Mouse (Mus musculus): Measurements from ENCODE around the gene Zfp108.

The Zfp108 gene

DNA sequence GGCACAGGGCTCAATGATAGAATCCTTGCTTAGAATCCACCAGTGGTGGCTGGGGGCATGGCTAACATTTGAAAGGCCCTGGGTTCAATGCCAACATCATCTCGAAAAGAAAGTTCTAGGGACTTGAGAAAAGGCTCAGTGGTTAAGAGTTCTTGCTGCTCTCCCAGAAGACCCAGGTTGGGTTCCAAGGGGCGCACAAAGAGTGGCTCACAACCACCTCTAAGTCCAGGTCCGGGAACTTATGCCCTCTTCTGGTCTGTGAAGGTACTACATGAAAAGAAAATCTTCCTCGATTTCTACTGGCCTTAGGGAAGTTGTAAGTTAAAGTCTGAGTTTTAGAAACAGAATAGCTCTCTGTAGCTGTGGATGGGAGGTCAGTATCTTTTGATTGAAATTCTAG is 31.5 kb downstream of the Zfp108 start:
- no peak for DNase-seq (ENCODE audit: low spot score)

DNA sequence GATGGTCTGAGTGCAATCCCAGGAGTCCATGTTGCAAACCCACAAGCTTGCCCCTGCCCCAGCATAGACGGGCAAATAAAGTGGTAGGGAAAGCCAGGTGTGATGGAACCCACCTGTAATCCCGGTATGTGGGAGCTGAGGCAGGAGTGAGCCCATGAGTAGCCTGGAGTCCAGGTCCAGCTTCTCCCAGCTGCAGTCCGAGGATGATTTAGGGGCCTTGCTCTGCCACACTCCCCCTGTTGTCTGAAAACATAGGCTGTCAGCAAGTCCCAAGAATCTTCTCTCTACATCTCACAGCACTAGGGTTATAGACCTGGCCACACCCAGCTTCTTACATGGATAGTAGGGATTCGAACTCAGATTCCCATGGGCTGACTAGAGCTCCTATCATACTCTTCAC is 32.3 kb downstream of the Zfp108 start:
- no peak for DNase-seq (ENCODE audit: low spot score)

DNA sequence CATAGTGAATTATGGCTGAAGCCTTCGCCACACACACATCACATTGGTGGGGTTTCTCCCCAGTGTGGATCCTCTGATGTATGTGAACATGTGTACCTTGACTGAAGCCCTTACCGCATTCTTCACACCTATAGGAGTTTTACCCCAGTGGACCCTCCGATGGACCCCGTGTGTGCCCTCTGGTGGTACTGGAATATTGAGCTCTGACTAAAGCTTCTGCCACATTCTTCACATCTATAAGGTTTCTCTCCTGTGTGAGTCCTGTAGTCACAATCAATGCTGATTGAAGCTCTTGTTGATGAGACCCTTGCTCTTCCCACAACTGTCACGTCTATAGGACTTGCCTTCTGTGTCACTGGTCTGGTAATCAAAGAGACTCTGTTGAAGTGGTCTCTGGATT is 33.1 kb downstream of the Zfp108 start:
- DNase-seq (ENCODE audit: low spot score): no peak

DNA sequence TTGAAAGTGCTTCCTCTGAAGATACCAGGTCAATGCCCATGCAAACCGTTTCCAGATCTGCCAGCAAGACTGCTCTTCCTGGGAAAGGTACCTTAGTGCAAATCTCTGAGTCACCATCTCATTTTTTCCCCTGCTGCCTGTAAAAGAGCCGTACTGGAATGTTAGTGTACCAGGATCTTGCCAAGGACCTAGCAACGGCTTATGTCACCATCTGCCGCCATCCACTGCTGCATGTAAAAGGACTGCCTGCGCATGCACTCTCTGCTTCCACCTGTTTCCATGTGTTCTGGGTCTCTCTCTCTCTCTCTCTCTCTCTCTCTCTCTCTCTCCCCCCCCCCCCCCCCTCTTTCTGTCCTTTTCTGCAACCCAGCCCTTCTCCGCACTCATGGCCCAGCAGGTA is 33.9 kb downstream of the Zfp108 start:
- no peak for DNase-seq (ENCODE audit: low spot score)

DNA sequence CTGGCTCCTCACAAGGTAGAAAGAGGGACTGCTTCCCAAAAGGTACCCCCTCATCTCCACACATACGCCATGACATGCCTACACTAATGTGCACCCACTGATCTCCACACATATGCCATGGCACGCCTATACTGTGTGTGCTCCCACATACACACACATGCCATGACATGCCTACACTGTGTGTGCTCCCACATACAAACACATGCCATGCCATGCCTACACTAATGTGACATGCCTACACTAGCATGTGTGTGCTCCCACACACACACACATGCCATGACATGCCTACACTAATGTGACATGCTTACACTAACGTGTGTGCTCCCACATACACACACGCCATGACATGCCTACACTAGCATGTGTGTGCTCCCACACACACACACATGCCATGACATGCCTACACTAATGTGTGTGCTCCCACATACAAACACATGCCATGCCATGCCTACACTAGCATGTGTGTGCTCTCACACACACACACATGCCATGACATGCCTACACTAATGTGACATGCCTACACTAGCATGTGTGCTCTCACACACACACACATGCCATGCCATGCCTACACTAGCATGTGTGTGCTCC is 35.6 kb downstream of the Zfp108 start:
- no peak for DNase-seq (ENCODE audit: low spot score)

DNA sequence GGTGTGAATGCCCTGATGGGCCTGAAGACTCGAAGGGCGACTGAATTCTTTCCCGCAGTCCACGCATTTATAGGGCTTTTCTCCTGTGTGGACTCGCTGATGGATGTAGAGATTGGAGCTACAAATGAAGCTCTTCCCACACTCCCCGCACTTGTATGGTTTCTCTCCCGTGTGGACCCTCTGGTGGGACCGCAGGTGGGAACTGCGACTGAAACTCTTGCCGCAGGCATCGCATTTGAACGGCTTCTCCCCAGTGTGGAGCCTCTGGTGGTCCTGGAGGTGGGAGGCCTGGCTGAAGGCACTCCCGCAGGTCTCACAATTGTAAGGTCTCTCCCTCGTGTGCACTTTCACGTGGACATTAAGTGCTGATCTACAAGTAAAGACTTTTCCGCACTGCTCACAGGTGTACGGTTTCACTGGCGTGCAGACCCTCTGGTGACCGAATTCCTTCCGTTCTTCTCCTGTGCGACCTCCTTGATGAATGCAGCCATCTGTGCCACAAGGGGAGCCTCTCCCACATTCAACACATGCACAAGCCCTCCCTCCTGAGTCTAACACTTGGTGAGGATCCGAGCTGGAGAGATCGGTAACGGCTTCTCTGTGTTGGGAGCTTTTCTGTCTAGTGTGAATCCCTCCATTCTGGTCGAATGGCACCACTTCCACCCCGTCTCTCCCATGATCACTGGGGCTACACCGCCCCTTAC is 36.9 kb downstream of the Zfp108 start:
- DNase-seq (ENCODE audit: low spot score): no peak

DNA sequence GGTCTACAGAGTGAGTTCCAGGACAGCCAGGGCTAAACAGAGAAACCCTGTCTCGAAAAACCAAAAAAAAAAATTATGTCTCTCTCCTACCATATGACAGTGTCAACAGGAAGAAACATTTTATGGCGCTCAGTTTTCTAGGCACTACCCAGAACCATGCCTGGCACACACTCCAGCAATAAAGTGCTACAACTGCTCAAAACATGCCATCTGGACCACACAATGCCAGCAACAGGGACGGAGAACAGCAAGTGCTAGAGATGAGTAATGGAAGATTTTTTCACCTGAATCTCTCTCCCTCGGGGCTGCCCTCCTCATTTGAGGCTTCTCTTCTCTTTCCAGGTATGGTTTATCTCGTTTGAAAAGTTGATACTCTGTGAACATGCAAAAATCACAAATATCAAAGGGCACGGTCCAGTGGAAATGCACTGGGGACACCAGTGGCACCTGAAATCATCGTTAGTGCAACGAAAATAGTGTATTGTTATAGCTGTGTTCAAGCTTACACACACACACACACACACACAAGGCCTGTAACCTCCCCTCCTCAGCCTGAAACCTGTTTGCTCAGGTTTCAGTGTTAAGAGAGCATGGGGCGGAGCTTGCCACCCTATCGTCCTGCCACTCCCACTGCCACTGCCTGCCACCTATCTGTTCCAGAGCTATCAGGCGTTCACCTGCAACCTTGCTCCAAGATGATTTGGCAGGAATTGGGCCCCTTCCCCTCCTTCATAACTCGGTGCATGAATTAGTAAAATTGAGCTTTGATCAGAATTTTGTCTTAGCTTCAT is 38.7 kb downstream of the Zfp108 start:
- DNase-seq (ENCODE audit: low spot score): no peak

DNA sequence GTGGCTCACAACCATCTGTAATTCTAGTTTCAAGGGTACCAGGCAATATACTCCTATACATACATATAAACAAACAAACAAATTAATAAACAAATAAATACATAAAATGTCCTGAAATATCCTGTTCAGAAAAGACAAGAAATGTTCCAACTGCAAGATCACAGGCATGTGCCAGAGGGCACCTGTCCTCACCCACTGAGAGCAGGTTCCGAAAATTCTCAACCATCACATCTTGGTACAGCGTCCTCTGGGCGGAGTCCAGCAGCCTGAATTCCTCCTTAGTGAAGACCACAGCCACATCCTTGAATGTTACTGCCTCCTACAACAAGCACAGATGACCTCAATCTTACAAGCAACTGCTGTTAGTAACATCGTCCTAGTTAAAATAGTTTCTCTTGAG is 40.2 kb downstream of the Zfp108 start:
- no peak for DNase-seq (ENCODE audit: low spot score)

DNA sequence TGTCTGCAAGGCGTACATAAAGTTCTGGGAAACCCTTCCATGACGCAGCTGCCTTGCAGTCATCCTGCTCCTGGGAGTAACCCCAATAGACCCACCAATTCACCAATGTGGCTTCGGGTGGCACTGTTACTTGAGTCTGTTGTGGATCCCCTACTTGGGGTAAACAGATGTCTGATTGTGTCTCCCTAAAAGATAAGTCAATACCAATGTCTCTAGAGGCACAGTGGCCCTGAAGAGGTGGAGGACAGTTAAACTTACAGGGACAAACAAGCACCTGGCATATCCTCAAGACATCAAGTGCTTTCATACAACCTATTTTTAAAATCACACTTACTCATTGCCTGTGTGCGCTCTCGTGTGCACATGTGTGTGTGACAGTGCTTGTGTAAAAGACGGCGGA is 40.8 kb downstream of the Zfp108 start:
- DNase-seq (ENCODE audit: low spot score): no peak

DNA sequence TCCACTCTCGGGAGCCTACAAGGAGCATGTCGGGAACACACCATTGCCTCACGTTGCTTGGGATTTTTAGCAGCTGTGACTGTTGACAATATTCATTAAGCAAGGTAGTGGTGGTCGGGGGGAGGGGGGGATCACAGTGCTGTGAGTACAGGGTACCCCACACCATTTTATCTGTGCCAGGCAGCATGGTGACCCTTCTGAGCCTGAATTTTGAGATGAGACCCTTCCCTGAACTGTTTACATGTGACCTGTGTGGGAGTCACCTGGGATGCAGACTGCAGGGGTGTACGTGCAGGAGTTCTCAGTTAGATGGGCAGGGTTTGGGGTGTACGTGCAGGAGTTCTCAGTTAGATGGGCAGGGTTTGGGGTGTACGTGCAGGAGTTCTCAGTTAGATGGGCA is 41.8 kb downstream of the Zfp108 start:
- no peak for DNase-seq (ENCODE audit: low spot score)

DNA sequence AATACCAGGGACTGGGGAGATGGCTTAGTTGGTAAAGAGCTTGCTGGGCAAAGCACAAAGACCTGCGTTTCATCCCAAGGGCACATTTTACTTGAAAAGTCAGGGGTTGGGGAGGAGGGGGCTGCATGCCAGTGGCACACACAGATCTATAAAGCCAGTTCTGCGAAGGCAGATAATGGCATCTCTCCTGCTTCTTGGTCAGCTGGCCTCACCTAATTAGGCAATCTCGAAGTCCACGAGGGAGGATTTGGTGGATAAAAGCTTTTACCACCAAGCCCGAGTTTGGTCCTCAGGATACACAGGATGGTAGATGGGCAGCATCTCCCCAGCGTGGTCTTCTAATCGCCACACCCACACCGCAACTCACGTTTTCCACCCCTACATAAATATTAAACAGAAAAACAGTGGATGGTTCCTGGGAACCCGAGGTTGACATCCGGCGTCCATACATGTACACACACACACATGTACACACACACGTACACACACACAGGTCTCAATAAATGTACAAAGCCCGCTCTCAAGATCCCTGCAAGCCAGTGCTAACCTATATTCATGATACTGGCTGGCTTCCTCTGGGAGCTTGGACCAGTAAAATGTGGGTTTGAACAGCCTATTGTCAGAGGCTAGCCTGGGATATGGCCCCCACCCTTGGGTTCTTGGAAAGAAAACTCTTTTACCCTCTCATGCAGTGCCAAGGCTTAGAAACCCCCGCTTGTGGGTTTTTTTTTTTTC is 42.9 kb downstream of the Zfp108 start:
- DNase-seq (ENCODE audit: low spot score): no peak

DNA sequence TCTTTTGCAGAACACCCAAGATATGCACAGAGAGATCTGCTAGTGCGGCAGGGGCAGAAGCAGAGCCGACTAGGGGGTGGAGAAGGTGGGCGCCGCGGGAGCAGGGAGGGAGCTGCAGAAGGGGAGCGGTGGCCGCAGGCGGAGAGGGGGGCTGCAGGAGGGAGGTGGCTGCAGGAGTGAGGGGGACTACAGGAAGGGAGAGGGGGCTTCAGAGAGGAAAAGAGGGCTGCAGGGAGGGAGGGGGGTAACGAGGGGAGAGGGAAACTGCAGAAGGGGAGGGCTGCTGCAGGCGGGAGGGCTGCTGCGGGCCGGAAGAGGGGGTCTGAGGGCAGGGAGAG is 44.0 kb downstream of the Zfp108 start:
- DNase-seq (ENCODE audit: low spot score): no peak

DNA sequence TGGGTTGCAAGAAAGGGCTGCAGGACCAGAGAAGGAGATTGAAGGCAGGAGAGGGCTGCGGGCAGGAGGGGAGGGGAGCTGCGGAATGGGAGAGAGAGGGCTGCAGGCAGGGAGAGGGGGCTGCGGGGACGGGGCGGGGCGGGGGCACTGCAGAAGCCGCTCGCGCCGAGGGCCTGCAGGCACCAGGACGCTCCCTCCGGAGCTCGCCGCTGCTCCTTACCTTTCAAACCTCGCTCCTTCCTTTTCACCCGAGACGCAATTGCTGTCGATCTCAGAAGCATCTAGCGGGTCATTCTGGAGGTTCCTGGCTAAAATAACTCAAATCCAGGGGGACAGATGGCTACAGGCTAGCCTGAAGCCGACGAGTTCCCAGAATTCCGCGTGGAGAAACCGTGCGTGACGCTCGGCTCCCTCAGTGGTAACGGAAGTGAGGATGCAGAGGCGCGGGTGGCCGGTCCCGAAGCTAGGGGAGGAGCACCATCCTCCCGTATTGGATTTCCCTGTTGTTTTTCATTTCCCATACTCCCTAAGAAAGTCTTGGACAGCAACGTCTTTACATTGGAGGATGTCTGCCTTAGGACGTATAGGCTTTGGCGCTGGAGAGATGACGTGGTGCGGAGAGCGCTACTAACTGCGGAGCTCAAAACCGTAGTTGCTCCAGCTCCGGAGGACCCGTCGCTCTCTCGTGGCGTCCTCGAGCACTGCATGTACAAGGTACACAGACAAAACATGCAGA is 44.5 kb downstream of the Zfp108 start:
- DNase-seq (ENCODE audit: low spot score): peak; percentile 98

DNA sequence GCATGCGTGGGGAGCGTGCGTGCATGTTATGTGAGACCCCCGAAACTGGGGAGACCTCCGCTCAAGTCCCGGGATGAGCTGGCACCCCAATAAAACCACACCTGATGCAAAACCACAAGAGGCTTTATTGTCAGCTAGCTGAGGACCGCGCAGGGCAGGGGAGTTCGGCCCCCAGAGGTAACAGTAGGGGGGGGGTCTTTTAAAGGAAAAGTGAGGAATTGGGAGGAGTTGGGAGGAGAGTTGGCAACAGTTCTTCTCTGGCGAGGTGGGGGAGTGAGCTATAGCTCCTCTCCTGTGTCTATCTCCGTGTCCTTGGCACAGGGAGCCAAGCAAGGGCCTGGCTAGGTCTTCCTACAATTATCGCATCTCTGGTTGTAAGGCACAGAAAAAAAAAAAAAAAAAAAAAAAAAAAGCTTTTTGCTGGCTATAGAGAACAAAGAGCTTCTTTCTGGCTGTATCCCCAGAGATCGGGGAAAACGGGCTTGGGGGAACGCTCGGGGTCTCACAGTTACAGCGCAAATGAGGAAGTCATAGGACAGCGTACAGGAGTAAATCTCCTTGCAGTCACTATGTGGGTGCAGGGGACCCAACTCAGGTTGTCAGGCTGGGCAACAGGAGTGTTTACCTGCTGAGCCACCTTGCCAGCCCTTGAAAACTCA is 45.4 kb downstream of the Zfp108 start:
- peak; percentile 20 for DNase-seq (ENCODE audit: low spot score)

DNA sequence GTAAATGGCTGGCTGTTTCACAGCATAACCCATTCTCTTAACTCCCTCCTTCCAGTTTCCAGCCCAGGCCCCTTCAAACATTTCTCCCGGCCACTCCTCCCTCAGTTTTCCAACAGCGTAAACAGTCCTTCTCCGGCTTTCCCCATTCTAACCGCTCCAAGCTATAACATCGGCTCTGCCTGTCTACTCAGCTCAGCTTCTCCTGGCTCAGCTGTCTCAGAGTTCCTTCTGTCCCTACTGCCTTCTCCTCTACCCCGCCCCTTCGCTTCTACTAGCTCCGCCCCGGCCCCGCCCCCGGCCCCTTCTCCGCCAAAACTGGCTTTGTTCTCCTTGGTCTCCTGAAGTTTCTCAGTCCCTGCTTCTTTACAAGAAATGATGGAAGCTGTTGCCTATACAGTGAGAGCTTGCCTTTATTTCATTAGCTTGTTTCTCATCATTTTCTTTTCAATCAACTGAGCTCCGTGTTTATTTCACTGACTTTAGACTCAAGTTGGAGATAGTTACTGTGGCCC is 46.2 kb downstream of the Zfp108 start, which contains the start of gene Zfp61:
Gene Zfp61, minus strand, starts transcription at position 462 of the 512 bp plus-strand sequence.
- DNase-seq (ENCODE audit: low spot score): peak; percentile 78
